Mouse (Mus musculus) CH12.LX (cell line): ENCODE measurements around the gene Ints3.

Source experiments
- BHLHE40 ChIP-seq: IDR thresholded peaks from 2 replicates; pipeline ENCODE4 v1.6.1; 2011; ENCODE audit warnings: mild to moderate bottlenecking, low read depth, low read length, improper control_type of control experiment
- CHD2 ChIP-seq: IDR thresholded peaks from 2 replicates; pipeline ENCODE4 v1.6.1; 2011; ENCODE audit warnings: low read length, improper control_type of control experiment
- CTCF ChIP-seq, 2 experiments: IDR thresholded peaks in 1 of 2; conservative IDR thresholded peaks in 1 of 2; 2 replicates each; pipeline ENCODE4 v1.5.1; 2011 to 2012; ENCODE audit warnings: low read depth in 2 of 2, low read length in 2 of 2, improper control_type of control experiment in 1 of 2, inconsistent platforms in 1 of 2, mild to moderate bottlenecking in 1 of 2, moderate library complexity in 1 of 2
- E2F4 ChIP-seq: IDR thresholded peaks from 2 replicates; pipeline ENCODE4 v1.6.1; 2011; ENCODE audit warnings: low read depth, low read length, improper control_type of control experiment; ENCODE audit not compliant: insufficient replicate concordance
- ELF1 ChIP-seq: IDR thresholded peaks from 2 replicates; pipeline ENCODE4 v1.6.1; 2014; ENCODE audit warnings: low read depth, mild to moderate bottlenecking, inconsistent platforms, low read length, improper control_type of control experiment
- MAFK ChIP-seq: IDR thresholded peaks from 2 replicates; pipeline ENCODE4 v1.6.1; 2011; ENCODE audit warnings: low read length, improper control_type of control experiment; ENCODE audit not compliant: insufficient replicate concordance
- MAZ ChIP-seq: IDR thresholded peaks from 2 replicates; pipeline ENCODE4 v1.6.1; 2012; ENCODE audit warnings: low read depth, mild to moderate bottlenecking, inconsistent platforms, low read length, improper control_type of control experiment, moderate library complexity
- MYC ChIP-seq: IDR thresholded peaks from 2 replicates; pipeline ENCODE4 v1.6.1; 2011; ENCODE audit warnings: low read depth, mild to moderate bottlenecking, improper control_type of control experiment, low read length
- NELFE ChIP-seq: IDR thresholded peaks from 2 replicates; pipeline ENCODE4 v1.6.1; 2011; ENCODE audit warnings: low read depth, low read length, improper control_type of control experiment
- POLR2A ChIP-seq: IDR thresholded peaks from 2 replicates; pipeline ENCODE4 v1.6.1; 2011; ENCODE audit warnings: low read depth, mild to moderate bottlenecking, improper control_type of control experiment, low read length
- POLR2AphosphoS2 ChIP-seq: IDR thresholded peaks from 2 replicates; pipeline ENCODE4 v1.6.1; 2011; ENCODE audit warnings: low read depth, low read length, improper control_type of control experiment
- RAD21 ChIP-seq: IDR thresholded peaks from 2 replicates; pipeline ENCODE4 v1.6.1; 2011; ENCODE audit warnings: low read depth, mild to moderate bottlenecking, low read length, improper control_type of control experiment, moderate library complexity
- TCF12 ChIP-seq: IDR thresholded peaks from 2 replicates; pipeline ENCODE4 v1.6.1; 2014; ENCODE audit warnings: low read depth, mild to moderate bottlenecking, inconsistent platforms, low read length, improper control_type of control experiment
- ZMIZ1 ChIP-seq: IDR thresholded peaks from 2 replicates; pipeline ENCODE4 v1.6.1; 2012; ENCODE audit warnings: low read depth, mild to moderate bottlenecking, inconsistent platforms, low read length, improper control_type of control experiment

- TF ChIP-seq MAFK (no peak), POLR2A (no peak), TCF12 (no peak), ELF1 (no peak), MAZ (no peak), E2F4 (no peak), BHLHE40 (no peak), NELFE (no peak), RAD21 (no peak), POLR2AphosphoS2 (no peak), CHD2 (no peak), CTCF (conservative IDR thresholded peaks at IDR 0.05 in 1 of 2, IDR thresholded peaks at IDR 0.05 in 1 of 2; ENCODE audit: low read depth in 2 of 2, low read length in 2 of 2) (no peak), MYC (no peak), ZMIZ1 (no peak)
Measured at GRCm38 (mm10) chr3:90384851-90385375, 48.5 kb downstream of the Ints3 start.
